Comparison of ENCODE assay signal across 9 mouse cellular contexts in the genomic region with DNA sequence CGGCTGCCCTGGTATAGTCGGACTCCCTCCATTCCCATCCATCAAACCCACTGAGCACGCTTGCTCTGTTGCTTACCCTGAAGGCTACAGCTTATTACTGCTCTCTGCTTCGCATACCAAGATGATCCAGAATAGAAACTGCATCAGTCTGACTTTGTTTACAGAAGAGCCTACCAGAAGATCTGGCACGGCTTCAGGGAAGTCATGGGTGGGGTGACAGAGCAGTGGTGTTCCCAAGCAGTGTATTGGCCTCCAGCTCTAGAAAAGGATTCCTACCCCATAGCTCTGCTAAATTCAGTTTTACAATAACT.
DNase-seq lines count a peak whose midpoint lies in the region; ATAC-seq and TF ChIP-seq lines count a peak whose summit lies in the region.
"Had no signal": no experiment of that assay in that cellular context is flagged by ENCODE, and none has a peak within 500 bp of the region (broad histone marks: within the 10 kb centered on the region; RNA-seq: fewer than 3 reads in every experiment).

No protein-coding gene starts in this region.

- 0 out of 2 replicates have a peak, but pooled peaks cover 7% of the 10 kb centered on the region for H3K27me3 ChIP-seq in forebrain, embryonic 10.5 days (ENCODE audit: poor library complexity, severe bottlenecking)
- H3K27me3 ChIP-seq in forebrain, embryonic 13.5 days = no peaks in the 10 kb centered on the region
- no peaks in the 10 kb centered on the region for H3K27me3 ChIP-seq in lung, embryonic 14.5 days (ENCODE audit: insufficient read depth, low read length)

- H3K36me3 ChIP-seq in forebrain, embryonic 10.5 days (replicated peaks) = no peaks in the 10 kb centered on the region
- no peaks in the 10 kb centered on the region for H3K36me3 ChIP-seq in forebrain, embryonic 13.5 days (ENCODE audit: poor library complexity, severe bottlenecking)
- H3K36me3 ChIP-seq in lung, embryonic 14.5 days (ENCODE audit: insufficient read depth) = no peaks in the 10 kb centered on the region

- 89% methylated on average over 5 of the region's 5 CpGs for WGBS in forebrain, embryonic 10.5 days
- 80% methylated on average over 5 of the region's 5 CpGs for WGBS in forebrain, embryonic 13.5 days
- WGBS in lung, embryonic 14.5 days = 36% methylated on average over 5 of the region's 5 CpGs

- ATAC-seq in forebrain, embryonic 13.5 days = no peak
- ATAC-seq in lung, embryonic 14.5 days (ENCODE audit: insufficient read depth) = peak; percentile 79
- ATAC-seq in megakaryocyte progenitor cell, adult 5-6 weeks (replicated peaks; ENCODE audit: poor library complexity) = no peak

- no peak overlapping the region for H3K4me3 ChIP-seq in forebrain, embryonic 10.5 days
- no peak overlapping the region for H3K4me3 ChIP-seq in forebrain, embryonic 13.5 days
- no peak overlapping the region for H3K4me3 ChIP-seq in lung, embryonic 14.5 days (ENCODE audit: low read depth, low read length)

- no peaks in the 10 kb centered on the region for H3K9me3 ChIP-seq in forebrain, embryonic 10.5 days
- H3K9me3 ChIP-seq in forebrain, embryonic 13.5 days (replicated peaks) = no peaks in the 10 kb centered on the region
- no peaks in the 10 kb centered on the region for H3K9me3 ChIP-seq in lung, embryonic 14.5 days (ENCODE audit: low read depth, low read length)

- no peak overlapping the region for H3K4me2 ChIP-seq in forebrain, embryonic 13.5 days
- no peak overlapping the region for H3K4me2 ChIP-seq in lung, embryonic 14.5 days

- no peak for TF ChIP-seq CTCF in lung, embryonic 14.5 days (IDR thresholded peaks at IDR 0.05; ENCODE audit: low read depth)

- peaks cover 72% of the 10 kb centered on the region for H3K4me1 ChIP-seq in forebrain, embryonic 10.5 days
- H3K4me1 ChIP-seq in forebrain, embryonic 13.5 days = peaks cover 43% of the 10 kb centered on the region
- peaks cover 24% of the 10 kb centered on the region for H3K4me1 ChIP-seq in lung, embryonic 14.5 days (ENCODE audit: insufficient read depth)

- H3K27ac ChIP-seq in forebrain, embryonic 10.5 days = peak overlapping the region; percentile 66; the same call in 1 of the 2 replicates
- no peak overlapping the region for H3K27ac ChIP-seq in forebrain, embryonic 13.5 days
- H3K27ac ChIP-seq in lung, embryonic 14.5 days (ENCODE audit: low read depth) = peak overlapping the region; percentile 91

- H3K9ac ChIP-seq in forebrain, embryonic 13.5 days = no peak overlapping the region
- H3K9ac ChIP-seq in lung, embryonic 14.5 days = no peak overlapping the region

- DNase-seq in forebrain, embryonic 10.5 days (ENCODE audit: extremely low spot score, low spot score) = no peak
- DNase-seq in urinary bladder, postnatal 14 days (ENCODE audit: low spot score) = peak; percentile 68
- no peak for DNase-seq in urinary bladder, postnatal 10 days (ENCODE audit: low spot score)
- DNase-seq in lung, embryonic 14.5 days = peak; percentile 83
- DNase-seq in thymus, postnatal 10 days (ENCODE audit: low spot score in 2 of 2) = no peak
- no peak for DNase-seq in layer of hippocampus, adult 8-10 months (ENCODE audit: low spot score in 2 of 2)
- DNase-seq: thymus, adult 18-20 months had no signal

Comparison
In these comparisons a context has a peak if more than half of its experiments do, and no peak if none do; other contexts are left out.
1. DNase-seq: peak in urinary bladder, postnatal 14 days (single experiment) and lung, embryonic 14.5 days (single experiment); none in forebrain, embryonic 10.5 days (single experiment), urinary bladder, postnatal 10 days (single experiment), thymus, postnatal 10 days (0 of 2) and layer of hippocampus, adult 8-10 months (0 of 2).